Mouse (Mus musculus) neutrophil, adult 5-6 weeks (primary cell): ENCODE data around the gene Tmem43. TPM values are rescaled to one million over a fixed set of nuclear protein-coding genes. Genes with fewer than 3 reads are reported as not detected.

Experiments used
- ATAC-seq: fragments of 151-379, 151-347 bp; 2 replicates; pipeline ENCODE4 v1.8.0; 2017; ENCODE audit warnings: mild to moderate bottlenecking, moderate TSS enrichment; ENCODE audit not compliant: insufficient number of reproducible peaks, poor library complexity, low FRiP score, severe bottlenecking; ENCODE audit errors: extremely low read depth
- total RNA-seq: library from RNA; stranded (forward); fragments of 200-1000 nt; gene quantifications from 2 replicates; pipeline ENCODE4 v1.2.3, GENCODE M21; 2017

Gene Tmem43
- total RNA-seq, 1 experiment from 2014 or later, result 199 TPM

GRCm38 (mm10) chr6:91486736-91487453 lies 13.4 kb downstream of the Tmem43 start:
- no peak for ATAC-seq

DNA sequence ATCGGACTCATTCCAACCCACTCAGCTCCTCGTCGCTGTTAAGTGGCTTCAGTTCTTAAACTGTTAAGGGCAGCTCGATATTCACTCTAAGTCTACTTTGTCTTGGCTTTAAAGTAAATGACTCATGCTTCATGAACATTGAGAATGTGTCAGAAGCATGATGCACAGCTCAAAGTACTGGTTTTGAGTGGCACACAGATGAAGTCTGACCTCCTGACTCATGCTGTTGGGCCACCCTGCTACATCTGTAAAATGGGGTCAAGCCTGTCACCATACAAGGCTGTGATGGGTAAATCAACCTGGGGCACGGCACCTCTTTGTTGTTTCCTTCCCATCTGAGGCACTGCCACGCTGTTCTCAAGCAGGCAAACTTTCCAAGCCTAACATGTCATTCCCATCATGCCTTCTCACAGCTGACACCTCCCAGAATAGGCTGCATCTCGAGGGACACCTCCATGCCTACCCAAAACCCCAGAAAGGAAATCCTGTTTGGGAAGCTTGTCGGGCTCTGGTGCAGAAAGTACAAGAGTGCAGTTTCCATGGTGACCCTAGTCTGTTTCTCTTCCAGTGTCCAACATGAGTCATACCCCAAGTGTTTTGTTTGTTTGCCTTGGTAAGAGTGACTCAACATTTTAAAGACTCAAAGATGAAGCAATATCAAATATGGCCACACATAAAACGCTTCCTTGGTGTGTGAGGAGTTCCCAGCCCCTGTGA lies 15.2 kb downstream of the Tmem43 start:
- peak; percentile 64 for ATAC-seq

DNA sequence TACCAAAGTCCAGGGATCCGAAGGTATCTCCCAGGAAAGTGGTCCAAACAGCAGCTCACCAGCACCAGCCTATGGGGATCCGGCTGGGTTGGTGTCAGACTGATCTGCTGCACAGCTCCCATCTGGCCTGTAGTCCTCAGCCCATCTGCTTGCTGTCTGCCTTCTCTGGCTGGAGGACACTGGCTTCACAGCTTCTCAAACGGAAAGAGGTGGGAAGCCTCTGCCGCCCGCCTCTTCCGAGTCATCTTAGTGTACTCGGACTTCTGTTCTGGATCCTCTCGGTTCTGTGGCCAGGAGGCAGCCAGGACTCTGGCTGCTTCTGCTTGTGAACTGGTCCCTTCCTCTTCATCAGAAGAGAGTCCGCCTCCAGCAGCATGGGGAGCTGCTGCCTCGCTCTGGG lies 16.4 kb downstream of the Tmem43 start:
- ATAC-seq, result no peak

- ATAC-seq, result no peak
Measured at GRCm38 (mm10) chr6:91491004-91491403, 17.5 kb downstream of the Tmem43 start.

- no peak for ATAC-seq
Measured at GRCm38 (mm10) chr6:91493053-91493452, 19.6 kb downstream of the Tmem43 start.

DNA sequence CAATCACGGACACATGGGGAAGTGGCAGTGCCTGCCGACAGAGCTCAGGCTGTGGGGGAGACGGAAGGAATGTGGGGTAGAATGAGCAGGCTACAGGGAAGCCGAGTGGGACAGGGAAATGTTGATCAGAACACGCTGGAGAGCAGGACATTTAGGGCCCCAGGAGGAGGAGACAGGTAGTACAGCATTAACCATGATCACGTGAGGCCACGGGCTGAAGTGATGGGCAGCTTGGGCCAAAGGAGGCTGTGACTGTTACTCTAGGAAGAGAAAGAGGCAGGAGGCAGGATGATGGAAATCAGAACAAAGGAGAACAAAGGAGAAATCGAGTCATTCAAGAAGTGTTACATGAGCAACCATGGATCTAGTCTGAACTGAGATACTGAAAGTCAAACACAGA lies 21.0 kb downstream of the Tmem43 start:
- no peak for ATAC-seq

GRCm38 (mm10) chr6:91503302-91503701 lies 29.8 kb downstream of the Tmem43 start:
- no peak for ATAC-seq

- peak; percentile 73 for ATAC-seq
Measured at GRCm38 (mm10) chr6:91506036-91506435, 32.5 kb downstream of the Tmem43 start.

GRCm38 (mm10) chr6:91508041-91508440 lies 34.5 kb downstream of the Tmem43 start:
- ATAC-seq, result no peak

DNA sequence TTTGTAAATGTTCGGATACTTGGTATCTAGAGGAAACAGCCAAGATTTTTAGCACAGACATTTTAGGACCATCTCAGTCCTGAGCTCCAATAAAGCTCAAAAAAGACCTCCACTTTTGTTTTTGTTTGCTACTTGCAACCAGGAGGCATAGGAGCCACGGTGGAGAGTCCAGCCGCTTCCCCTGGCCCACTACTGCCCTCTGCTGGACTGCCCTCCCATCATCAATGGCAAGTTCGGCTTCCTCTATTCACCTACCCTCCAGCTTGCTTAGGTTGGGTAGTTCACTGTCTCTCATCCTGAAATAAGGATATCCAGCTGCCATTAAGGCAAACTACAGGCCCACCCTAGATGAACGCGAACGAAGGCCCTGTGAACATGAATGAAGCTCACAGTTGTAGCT lies 35.8 kb downstream of the Tmem43 start:
- ATAC-seq, result peak; percentile 77

DNA sequence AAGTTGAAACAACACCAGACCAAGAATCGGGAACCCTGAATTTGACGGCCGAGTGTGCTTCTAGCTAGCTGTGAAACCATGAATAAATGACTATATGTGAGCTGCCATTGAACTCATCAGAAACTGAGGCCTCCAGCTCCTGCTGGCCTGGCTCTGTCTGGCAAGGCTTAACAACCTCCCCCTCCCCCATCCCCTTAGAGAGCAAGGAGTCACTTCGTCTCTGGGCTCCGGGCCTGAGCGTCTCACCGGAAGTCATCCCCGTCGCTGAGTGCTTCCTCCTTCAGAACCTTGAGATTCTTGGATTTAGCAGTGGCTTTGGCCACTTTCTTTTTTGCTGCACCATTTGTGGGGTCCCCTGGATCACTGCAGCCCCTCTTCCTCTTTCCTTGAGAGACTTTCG lies 36.7 kb downstream of the Tmem43 start:
- ATAC-seq, result no peak

DNA sequence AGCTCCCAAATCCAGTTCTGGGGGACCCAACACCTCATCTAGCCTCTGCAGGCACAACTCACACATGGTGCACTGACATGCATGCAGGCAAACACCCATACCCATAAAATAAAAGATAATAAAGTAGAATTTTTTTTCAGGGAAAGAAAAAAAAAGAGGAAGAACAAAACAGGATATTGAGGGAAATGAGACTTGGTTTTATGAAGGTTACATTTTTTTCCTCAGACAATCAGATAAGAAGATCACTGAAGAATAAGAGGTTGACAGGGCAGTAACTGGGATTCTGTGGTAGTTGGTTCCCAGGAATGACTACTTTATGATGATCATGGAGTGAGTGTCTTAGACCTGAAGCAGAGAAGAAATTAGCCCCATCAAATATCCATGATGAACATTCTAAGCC lies 40.6 kb downstream of the Tmem43 start:
- no peak for ATAC-seq

DNA sequence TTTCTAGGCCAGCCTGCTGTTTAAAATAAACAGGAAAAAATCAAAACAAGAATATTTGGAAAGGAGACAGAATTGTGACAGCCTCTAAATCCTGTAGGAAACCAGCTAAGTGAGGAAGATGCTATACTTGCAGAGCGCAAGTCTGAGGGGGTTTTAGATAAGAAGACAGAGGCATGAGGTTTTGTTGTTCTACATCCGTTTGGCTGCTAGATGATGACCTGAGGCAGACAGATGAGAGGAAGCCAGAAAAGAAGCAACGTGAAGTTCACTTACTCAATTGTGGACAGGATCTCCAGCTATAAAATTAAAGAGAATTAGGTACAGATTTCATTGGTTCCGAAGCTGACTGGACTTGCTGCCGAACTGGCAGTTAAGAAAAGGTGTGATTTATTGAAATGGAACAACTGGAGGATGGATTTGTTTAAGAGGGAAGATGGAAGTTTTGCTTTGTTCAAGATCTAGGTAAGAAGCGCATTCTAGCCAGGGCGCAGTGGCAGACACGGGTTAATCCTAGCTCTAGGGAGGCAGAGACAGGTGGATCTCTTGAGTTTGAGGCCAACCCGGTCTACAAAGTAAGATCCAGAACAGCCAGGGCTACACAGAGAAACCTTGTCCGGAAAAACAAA lies 41.3 kb downstream of the Tmem43 start:
- no peak for ATAC-seq

DNA sequence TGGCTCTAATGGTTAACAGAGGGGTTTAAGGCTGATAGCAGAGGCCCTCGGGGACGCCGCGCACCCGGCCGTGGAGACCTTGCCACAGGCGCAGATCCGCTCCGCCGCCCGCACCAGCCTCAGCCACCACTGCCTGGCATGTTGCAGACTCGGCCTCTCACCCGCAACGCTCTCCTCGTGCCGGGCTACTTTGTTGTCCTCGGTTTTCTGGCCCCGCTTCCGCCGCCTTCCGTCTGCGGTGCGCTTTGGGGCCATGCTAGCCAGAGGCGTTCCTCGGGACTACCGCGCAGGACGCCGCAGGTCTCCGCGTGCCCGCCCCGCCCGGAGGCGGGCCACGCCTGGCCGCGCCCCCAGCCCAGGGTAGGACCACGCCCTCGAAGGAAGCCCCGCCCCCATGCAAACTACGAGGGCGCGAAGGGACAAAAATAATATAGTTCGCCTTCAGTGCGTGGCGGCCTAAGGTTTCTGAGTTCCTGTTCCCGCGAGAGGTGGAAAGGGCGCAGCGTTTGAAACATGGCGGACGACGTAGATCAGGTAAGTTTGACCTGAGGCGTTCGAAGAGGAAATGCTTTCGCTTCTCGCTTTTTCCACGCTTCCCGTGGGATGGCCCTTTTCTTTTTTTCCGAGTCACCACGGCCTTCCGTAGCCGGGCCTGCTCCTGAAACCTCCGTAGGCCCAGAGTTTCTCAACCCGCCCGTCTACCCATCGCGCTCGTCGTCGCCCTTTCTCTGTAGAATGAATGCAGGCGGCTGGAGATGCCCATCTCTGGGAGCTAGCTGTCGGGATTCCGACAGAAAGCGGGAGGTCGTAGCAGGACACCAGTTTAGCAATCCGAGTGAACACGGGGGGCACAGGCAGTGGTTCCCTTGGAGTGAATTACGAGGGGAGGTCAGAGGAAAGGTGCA lies 42.3 kb downstream of the Tmem43 start, which contains the start of the genes Xpc and Lsm3:
TSS of gene Xpc (minus strand) at position 344 of the 905 bp plus-strand sequence.
TSS of gene Lsm3 (plus strand) at position 384 of the 905 bp plus-strand sequence.
- peak; percentile 97 for ATAC-seq

DNA sequence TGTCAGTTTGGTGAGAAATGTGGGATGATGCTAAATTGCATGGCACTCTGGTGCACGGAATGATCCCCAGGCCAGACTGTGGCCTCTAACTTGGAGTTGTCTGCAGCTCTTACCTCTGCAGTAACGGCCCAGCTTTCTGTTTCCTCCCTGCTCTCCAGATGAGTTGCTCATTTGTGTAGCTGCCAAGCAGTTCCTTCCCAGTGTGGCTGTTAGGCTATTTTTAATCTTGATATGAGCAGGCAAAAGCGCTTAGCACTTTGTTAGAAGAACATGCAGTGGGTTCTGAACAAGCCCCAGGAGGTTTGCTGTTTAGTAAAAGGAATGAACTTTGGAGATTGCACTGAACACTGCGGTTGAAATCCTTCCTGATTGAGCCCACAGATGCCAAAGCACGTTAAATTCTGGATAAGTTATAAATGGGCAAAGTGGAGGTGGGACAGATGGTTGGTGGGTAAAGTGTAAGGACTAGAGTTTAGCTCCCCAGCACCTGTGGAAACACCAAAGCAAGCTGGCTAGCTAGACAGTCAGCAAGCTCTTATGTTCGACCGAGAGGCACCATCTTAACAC lies 45.0 kb downstream of the Tmem43 start:
- no peak for ATAC-seq

- ATAC-seq, result no peak
Measured at GRCm38 (mm10) chr6:91522816-91523215, 49.3 kb downstream of the Tmem43 start.

DNA sequence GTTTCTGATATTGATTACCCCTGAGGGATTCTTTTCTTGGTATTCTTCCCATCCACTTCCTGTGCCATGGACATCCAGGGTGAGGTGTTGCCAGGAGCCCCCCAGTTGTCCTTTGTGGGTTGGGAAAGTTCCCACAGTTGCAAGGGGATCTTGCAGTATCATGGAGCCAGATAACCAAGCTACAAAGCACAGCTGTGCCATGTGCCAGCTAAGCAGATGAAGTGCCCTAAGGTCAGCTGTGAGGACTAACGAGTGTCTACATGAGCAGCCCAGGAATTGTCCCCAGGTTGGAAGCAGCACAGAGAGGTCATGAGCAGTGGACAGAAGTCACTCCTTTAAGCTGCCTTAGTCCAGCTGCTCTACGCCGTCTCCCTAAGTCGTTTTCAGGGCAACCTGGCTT lies 52.0 kb downstream of the Tmem43 start:
- no peak for ATAC-seq

- peak; percentile 36; the same call in 1 of the 2 replicates for ATAC-seq
Measured at GRCm38 (mm10) chr6:91527227-91527860, 53.8 kb downstream of the Tmem43 start.
